Mouse (Mus musculus) gastrocnemius, adult 2 months (tissue): Measurements from ENCODE around the gene Lyzl6. TPM values are rescaled to one million over a fixed set of nuclear protein-coding genes. Genes with fewer than 3 reads are reported as not detected.

ENCODE experiments used
- DNase-seq: peaks from one replicate; pipeline ENCODE4 v3.0.0; 2022
- H3K27ac ChIP-seq: fragments of 200-600 bp; 2 replicates; pipeline ENCODE4 v1.8.1; 2022; ENCODE audit warnings: mild to moderate bottlenecking
- H3K4me3 ChIP-seq: fragments of 200-600 bp; 2 replicates; pipeline ENCODE4 v1.8.1; 2022; ENCODE audit warnings: mild to moderate bottlenecking, moderate library complexity
- CTCF ChIP-seq: fragments of 200-600 bp; IDR thresholded peaks from 2 replicates; pipeline ENCODE4 v1.8.1; 2022; ENCODE audit warnings: antibody characterized with exemption, mild to moderate bottlenecking, moderate library complexity
- intact Hi-C: fragments of 180-260 bp; cut with DNase I; formaldehyde crosslinking; loops from one replicate; pipeline ENCODE4 v1.15.1; 2025
- total RNA-seq, 2 experiments: library from RNA; stranded (reverse); gene quantifications; 2 replicates each; pipeline ENCODE4 v1.2.3; 2021

Gene Lyzl6
- total RNA-seq, 2 experiments from 2014 or later: not detected

DNA sequence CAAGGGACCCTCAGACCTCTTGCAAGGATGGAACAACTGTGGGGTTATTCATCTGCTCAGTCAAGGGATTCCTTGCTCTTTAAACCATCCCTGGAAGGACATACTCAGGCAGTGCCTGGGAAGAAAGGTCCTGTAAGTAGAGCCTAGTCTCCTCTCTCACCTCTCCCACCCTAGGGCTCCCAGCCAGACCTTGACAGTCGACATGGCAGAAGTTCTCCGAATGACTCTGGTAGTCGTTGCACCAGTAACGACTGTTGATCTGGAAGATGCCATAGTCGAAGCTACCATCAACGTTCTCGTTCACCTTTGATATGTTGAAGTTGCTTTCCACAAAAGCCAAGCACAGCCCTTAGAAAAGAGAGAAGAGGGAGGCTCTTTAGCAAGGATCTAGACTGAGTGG is 3.9 kb downstream of the Lyzl6 start:
- intact Hi-C loops: no loop called here
- H3K27ac ChIP-seq: no peak overlapping the region
- DNase-seq: no peak
- H3K4me3 ChIP-seq: no peak overlapping the region
- TF ChIP-seq CTCF: no peak

- intact Hi-C loops: no loop called here
- Histone ChIP-seq H3K4me3 (no peak overlapping the region), H3K27ac (no peak overlapping the region)
- TF ChIP-seq CTCF: no peak
- no peak for DNase-seq
Measured at GRCm38 (mm10) chr11:103627453-103627852, 11.2 kb downstream of the Lyzl6 start.

GRCm38 (mm10) chr11:103621040-103621439 is 17.6 kb downstream of the Lyzl6 start, which contains the start of gene Gm884:
Gm884 (minus strand) TSS chr11:103621140.
- no peak for DNase-seq
- TF ChIP-seq CTCF: no peak
- Histone ChIP-seq H3K27ac (no peak within 1 kb of the TSS), H3K4me3 (no peak within 1 kb of the TSS)
- intact Hi-C loops: no loop called here

DNA sequence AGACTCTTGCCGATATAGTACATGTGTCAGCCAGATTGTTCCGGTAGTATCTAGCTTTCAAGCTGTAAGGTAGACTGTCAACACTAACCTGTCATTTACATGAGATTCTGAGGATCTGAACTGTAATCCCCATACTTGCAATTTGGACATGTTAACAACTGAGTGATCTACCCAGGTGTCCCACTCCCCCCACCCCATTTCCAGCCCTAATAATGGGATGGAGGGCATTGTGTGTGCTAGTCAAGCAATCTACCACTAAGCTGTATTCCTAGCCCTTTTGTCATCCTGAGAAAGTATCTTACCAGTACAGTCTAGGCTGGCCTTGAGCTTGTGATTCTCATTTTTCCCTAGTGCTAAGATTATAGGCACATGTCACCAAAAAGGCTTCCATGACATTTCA is 27.9 kb downstream of the Lyzl6 start:
- no peak overlapping the region for H3K4me3 ChIP-seq
- no peak overlapping the region for H3K27ac ChIP-seq
- intact Hi-C loops: no loop called here
- TF ChIP-seq CTCF: no peak
- DNase-seq: no peak

GRCm38 (mm10) chr11:103606611-103607010 is 32.1 kb downstream of the Lyzl6 start:
- TF ChIP-seq CTCF: no peak

More at GRCm38 (mm10) chr11:103606611-103607010, 32.1 kb downstream of the Lyzl6 start:
- intact Hi-C loops: no loop called here
- Histone ChIP-seq H3K27ac (no peak overlapping the region), H3K4me3 (no peak overlapping the region)
- DNase-seq: no peak

Other genes with a start within 250 kb of the Lyzl6 start
- gene Plekhm1, start 226.2 kb downstream of the Lyzl6 start, total RNA-seq: 10 to 100 TPM; 12.3 to 13.7 TPM
- gene Lrrc37a, start 134.3 kb downstream of the Lyzl6 start, total RNA-seq: not detected
- not detected for gene Gm884, start 17.8 kb downstream of the Lyzl6 start, total RNA-seq
- gene Rprml, start 10.7 kb upstream of the Lyzl6 start, total RNA-seq: not detected
- 10 to 100 TPM; 38.3 to 40.1 TPM for gene Gosr2, start 59.0 kb upstream of the Lyzl6 start, total RNA-seq
- under 1 TPM; 0.05 to 0.06 TPM for gene Wnt9b, start 110.9 kb upstream of the Lyzl6 start, total RNA-seq
- gene Wnt3, start 135.3 kb upstream of the Lyzl6 start, total RNA-seq: under 1 TPM in 1 of 2 experiments, not detected in 1; 0.08 TPM